Mouse (Mus musculus) cortical plate, adult 2 months (tissue): ENCODE measurements around the gene Add3.

ENCODE experiments used
- CTCF ChIP-seq: fragments of 200-500 bp; IDR thresholded peaks from 2 replicates; pipeline ENCODE4 v1.5.1; 2011; ENCODE audit warnings: mild to moderate bottlenecking, control low read depth, low read length; ENCODE audit not compliant: insufficient read depth; ENCODE audit errors: extremely low read depth
- POLR2A ChIP-seq: fragments of 200-500 bp; IDR thresholded peaks from 2 replicates; pipeline ENCODE4 v1.6.1; 2011; ENCODE audit warnings: mild to moderate bottlenecking, low read length, control low read depth; ENCODE audit not compliant: insufficient read depth; ENCODE audit errors: extremely low read depth

GRCm38 (mm10) chr19:53184216-53184615 lies 44.0 kb downstream of the Add3 start:
- TF ChIP-seq CTCF (no peak), POLR2A (no peak)
